Mouse (Mus musculus) regulatory T cell (primary cell): ENCODE measurements around the gene Arhgap10.

Experiments
- in situ Hi-C: fragments of 300-600 bp; cut with MboI, MseI; formaldehyde crosslinking; loops from one replicate; pipeline ENCODE4 v1.15.1; 2025; ENCODE audit warnings: high pct_unique_total_duplicates

Gene Arhgap10

DNA sequence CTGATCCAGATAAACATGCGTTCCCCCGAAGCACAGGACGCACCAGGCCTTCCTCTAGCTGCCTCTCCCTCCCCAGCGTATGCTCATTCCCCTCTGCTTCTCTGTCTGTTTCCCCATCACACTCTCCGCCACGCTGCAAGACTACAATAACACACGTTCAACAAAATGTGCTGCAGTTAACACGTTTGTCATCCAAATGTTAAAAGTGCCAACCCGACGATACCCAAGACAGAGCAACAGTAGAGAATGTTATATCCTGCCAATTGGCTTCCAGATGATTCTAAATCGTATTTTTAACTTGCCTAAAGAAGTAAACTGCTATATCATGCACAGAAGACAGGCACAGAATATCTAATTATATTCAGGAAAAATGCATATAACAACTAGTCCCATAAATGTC, 223.2 kb downstream of the Arhgap10 start:
- in situ Hi-C loops = no loop called here

DNA sequence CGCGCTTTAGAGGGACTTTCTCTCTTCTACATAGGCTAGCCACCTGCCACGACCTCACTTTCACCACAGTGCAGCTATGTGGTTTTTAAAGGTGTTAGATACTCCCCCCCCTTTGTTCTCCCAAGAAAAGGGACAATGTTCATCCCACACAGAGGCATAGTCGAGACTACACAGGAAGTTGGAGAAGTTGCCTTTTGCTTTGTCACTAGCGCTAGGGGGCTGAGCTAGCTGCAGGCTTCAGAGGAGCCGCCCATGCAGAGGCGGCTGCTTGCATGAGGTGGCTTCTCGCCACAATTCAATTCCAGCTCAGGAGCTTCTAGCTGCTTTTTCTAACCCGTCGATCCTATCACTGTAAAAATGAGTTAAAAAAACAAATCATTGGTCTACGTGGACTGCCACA, 225.1 kb downstream of the Arhgap10 start:
- in situ Hi-C loops = no loop called here

DNA sequence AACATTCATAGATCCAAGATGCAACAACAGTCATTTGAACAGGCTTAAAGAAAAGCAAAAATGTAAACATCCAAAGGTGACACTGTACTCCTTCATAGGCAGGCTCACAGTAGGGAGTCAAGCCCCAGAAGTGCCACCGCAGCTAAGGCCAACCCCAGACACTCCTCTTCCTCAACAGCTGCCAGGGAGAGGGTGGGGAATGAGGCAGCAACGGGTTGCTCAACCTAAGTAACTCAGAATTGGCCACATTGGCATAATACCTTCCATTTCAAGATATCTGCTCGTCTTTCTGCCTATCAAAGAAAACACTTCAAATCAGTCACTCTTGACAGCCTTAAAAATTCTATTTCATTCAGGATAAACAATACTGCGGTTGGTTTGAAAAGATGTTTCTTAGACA, 225.6 kb downstream of the Arhgap10 start:
- in situ Hi-C loops = no loop called here

DNA sequence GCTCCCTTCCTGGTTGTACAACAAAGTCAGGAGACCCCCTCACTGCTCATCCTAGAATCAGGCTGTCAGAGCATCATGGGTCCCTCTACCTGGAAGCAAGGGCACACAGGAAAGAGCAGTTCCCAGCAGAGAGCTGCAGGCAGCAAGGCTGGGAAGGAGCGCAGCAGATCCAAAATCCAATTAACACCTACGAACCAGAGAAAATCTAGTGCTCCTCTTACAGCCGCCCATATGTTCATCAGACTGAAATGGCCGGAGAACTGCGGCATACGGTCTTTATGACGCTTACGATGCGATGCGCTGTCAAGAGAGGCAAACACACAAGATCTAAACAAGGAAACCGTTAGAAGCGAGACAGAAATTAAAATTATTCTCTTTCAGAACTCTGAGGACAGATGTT, 229.3 kb downstream of the Arhgap10 start:
- in situ Hi-C loops = no loop called here

DNA sequence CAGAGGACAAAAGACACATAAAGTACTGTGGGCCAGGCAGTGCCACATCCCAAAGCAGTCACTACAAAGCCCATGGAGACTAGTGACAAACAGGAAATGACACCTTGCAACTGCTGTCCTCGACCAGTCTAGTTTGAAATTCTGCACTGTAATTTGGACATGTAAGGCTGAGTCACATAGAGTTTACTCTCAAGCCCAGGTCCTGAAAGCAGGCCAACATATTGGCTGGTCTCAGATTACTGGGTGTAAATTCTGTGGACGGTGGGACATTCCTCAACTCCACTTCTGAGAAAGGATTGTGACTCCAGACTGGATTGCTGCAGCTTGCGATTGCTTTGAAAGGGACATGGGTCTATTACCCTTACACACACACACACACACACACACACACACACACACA, 229.7 kb downstream of the Arhgap10 start:
- in situ Hi-C loops = no loop called here

DNA sequence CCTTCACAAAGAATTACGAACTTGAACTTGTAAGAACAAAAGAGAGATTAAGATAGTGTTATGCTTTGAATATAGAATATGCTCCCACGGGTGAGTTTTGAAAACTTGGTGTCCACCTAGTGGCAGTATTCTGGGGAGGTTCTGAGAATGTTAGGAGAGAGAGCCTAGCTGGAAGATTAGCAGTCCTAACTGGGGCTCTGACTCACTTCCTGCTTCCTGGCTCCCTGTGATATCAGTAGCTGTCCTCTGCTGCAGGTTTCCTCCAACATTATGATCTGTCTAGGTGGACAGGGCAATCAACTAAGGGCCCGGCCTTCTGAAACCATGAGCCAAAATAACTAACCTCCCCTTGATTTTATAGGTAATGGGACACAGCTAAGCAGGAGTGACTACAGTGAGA, 233.3 kb downstream of the Arhgap10 start:
- in situ Hi-C loops = no loop called here

DNA sequence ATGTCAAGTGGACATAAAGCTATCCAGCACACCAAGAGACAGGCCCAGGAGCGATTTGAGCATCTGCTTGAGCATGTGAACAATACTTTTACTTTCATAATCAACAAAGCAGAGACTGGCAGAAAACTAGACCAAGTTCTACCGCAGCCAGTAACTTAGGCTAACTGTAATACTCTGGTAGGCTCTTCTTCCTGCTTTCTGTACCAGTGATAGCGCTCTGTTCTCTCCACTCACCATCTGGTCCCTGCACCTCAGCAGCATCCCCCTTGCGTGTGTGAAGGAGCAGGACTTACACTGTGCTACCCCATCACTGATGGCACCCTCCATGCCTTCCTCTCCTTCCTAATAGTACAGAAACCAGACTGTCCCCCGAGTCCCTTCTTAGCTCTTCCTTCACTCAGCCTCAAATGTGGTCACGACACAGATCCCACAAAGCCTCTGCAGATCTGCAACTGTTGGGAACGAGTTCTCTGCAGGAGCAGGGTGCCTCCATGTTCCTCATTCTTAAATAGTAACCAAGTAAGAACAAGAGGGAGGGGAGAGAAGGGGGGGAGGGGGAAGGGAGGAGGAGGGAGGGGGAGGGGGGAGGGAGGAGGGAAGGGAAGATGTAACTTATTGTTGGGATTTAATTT, 235.0 kb downstream of the Arhgap10 start:
- in situ Hi-C loops = no loop called here

DNA sequence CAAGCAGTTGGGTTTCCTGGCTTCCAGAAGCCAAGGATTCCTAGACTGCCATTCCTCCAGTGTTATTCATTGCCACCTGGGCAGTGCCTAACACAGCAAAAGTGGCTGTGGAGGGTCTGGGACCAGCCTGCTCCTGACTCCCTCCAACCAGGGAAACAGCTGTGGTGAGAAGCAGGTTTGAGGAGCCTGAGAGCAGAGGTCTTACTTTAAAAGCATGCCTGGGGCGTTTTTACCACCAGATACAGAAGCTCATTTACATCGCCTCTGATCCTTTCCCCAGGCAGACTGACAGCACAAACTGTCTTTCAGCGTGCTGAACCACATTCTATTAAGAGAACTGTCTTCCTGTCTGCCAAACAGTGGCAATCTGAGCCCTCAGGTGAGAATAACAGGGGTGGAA, 237.8 kb downstream of the Arhgap10 start:
- in situ Hi-C loops = no loop called here

DNA sequence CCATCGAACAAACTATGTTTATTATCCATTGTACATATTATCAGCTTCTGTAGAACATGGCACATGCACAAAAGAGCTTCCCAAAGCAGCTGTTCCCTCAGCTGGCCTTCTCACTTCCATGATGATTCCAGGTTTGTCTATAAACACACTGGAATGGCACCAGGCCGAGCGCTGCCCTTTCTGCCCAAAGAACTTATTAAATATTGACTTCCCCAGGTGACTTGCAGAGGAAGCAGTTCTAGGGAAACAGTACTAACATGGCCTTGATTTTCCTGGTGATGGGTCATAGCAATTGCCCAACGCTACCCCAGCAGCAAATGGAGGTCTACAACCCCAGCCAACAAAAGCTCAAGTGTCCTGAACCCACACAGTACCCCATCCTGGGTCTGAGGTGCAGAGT, 239.5 kb downstream of the Arhgap10 start:
- in situ Hi-C loops = no loop called here

DNA sequence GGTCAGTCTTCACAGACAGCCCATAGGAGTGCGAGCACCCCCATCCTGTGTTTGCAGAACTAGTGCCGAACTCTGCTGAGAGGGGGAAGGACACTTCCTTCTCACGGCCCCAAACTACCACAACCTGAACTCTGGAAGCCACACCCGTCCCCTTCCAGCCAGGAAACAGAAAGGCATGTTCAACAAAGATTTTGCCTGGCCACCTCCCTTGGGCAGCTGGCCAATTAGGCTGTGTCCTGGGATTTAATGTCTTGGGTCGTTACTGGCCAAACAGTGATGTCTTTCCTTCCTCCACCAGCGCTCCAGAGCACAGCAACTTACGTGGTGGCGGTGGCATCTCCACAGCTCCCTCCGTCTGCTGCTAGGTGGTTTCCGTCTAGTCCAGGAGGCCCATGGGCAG, 240.9 kb downstream of the Arhgap10 start:
- in situ Hi-C loops = no loop called here

DNA sequence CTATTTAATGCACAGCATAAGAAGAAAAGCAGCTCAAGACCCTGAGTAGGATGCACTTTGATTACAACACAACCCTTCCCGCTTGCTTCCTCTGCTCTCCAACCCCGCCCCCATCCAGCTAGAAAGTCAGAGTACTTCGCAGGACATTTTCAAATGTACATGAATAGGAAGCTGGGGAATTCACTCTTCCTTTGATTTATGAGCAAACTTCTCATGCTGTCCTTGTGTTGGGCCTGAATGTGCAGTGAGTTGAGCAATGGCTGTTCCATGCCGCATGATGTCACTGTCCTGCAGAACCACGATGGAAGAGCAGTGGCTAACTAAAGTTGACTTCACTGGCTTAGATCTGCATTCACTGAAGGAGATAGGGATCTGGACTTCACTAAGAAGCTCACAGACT, 242.2 kb downstream of the Arhgap10 start:
- in situ Hi-C loops = no loop called here

DNA sequence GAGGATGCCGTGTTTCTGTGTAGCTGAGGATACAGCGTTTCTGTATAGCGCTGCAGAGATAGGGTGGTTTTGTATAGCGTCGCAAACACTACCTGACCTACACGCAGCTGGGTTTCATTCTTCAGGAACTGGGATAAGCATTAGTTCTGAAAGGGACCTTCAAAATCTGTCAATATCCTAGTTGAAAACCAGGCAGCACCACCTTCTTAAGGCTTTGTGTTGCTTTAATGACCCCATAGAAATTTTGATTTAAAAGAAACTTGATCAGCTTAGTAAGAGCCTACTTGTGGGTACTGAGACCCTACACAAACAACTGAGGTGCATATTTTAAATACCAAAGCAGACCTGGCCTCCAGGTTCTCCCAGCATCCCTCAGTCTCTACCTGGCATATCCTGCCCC, 245.6 kb downstream of the Arhgap10 start:
- in situ Hi-C loops = no loop called here

DNA sequence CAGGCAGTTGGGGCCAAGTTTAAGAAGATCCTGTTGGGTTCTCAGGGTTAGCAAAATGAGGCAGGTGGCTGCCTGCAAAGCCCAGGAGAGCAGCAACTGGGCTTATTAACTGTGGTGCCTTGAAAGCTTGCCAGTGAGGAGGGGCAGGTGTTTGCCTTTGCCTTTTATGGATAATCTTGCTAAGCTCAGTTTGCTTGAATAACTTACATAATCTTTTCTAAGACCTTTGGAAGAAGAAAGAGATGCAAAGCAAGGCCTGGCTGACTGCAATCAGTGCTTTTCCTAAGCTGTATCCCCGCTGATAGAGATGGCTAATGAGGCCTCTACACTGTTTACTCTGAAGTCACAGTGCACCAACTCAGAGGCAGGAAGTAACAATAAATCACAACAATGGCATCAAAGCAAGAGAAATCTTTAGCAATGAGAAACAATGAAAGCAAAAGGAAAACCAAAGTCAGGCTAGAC, 249.8 kb downstream of the Arhgap10 start:
- in situ Hi-C loops = no loop called here

DNA sequence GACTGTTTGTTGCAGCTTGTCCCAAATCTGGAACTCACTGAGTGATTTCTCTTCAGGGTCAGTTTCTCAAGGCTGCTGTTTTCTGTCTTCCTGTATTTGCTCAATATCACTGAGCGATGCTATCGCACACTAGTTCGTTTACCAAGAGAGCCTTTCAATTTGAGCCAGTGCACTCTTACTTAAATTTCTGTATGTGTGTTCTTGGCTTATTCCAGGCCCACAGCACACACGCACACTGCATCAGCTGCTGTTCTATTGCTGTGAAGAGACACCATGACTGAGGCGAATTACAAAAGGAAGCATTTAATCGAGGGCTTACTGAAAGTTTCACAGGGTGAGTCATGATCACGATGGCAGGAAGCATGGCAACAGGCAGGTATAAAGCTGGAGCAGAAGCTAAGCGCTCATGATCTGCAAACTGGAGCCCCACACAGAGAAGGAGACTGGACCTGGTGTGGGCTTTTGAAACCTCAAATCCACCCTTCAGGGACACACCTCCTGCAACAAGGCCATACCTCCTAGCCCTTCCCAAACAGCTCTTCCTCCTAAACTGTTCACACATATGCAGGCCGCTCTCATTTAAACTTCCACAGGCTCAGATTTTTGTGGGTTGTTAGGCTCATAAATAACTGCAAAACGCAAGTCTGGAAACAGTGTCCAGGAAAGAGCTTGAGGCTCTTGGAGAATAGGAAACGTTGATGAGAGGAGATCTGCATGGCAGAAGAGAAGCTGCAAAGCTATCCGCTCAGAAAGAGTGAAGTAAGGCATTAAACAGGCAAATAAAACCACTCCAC, 255.3 kb downstream of the Arhgap10 start:
- in situ Hi-C loops = no loop called here

DNA sequence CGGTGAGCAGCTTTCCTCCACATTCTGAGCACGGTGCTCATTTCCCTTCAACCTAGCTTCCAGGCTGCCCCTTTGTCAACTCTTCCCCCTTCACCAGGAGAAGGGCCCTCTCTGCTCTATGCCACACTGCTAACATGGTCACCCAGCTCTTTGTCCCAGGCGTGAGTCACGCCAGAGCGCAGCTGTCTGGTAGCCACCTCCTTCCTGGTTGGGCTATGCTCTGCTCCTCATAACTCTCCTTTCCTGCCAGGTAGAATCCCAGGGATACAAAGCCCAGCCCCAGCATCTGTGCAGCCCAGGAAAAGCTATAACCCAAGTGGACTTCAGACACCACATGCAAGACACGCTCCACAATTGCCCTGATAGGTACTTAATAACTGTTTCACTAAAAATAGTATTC, 256.5 kb downstream of the Arhgap10 start:
- in situ Hi-C loops = no loop called here

DNA sequence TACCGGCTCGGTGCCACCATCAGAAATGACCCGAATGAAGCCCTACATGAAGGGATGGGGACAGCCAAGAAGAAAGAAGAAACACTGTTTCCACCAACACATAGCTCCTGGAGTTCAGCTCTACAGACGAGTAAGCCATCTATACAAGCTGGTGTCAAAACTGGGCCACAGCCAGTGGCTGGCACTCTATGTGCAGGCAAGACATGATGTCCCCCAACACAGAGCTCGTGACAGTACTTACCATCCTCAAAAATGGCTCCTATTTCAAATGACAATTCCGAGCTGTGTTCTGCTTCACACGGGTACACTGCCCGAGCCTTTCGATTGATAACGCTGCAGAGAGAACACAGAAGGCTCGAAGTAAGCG, 260.7 kb downstream of the Arhgap10 start:
- in situ Hi-C loops = no loop called here

DNA sequence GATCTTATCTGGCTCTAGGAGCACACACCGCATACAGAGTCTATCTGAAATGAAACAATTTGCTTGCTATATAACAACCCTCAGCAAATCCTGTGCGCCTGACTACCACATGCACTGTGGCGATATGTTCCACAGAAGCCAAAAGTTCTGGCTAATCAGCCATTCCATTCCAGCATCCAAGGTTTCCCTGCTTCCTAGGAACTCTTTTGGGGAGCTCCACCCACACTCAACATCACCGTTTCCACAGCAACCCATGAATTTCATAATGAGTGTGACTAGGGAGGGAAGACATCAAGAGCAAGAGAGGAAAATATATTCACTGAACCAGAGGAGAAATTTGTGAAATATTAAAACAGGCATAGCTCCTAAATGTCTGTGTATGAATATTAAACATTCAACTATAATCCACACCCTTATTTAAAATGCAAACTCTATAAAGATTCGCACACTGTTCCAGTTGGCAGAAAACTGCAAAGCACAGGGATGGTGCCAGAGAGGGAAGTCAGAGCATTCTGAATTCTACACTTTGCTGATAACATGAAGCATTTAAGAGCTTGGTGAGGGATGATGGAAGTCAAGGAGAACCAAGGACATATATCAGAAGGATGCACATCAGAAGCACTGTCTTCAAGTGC, 261.2 kb downstream of the Arhgap10 start:
- in situ Hi-C loops = no loop called here

DNA sequence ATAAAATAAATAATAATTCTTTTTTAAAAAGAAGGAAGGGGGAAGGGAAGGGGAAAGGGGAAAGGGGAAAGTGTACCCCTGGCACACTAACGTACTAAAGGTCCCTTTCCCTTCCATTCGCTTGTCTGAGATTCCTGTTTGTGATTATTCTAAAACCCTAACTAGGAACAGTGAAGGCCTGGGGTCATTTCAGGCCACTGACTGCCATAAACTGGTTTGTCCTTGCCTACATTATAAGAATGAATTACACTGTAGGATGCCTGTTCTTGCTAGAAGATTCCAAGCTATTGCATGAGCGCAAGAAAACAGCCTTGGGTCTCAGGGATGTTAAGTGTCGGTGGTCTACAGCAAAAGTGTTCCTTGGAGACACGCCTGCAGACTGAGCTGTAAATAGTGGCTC, 263.3 kb downstream of the Arhgap10 start:
- in situ Hi-C loops = no loop called here

DNA sequence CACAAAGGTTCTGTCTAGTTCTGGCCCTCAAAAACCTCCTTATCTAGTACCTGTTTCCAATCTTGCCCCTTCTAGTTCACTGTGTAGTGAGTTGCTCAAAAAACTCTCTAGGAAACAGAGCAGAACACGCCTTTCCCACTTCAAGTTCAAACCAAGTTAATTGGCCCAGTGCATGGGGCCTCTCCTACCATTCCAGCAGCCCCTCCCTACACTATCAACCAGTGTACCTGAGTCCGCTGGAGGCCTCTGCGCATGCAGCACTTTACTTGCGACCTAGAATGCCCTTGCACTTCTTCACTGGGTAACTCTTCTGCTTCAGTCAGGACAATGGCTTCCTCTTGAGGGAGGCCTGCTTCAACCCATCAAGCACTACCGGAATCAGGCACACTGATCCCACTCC, 266.6 kb downstream of the Arhgap10 start:
- in situ Hi-C loops = no loop called here

DNA sequence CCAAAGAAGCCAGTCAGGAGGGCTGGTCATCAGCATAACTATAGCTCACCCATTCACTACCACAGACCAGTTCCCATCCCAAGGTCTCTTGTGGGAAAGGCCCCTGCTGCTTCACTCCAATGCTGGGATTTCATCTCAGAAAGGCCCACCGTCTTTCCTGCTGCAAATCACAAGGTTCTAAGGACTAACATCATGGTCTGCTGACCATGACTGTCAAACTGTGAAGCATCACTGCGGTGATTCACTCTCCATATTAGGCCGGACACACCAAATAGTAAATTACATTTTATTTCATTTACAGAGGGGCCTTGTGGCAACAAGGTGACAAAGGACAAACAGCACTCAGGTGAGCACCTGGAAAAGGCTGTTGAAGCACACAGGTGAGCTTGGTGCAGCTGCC, 267.7 kb downstream of the Arhgap10 start:
- in situ Hi-C loops = no loop called here

DNA sequence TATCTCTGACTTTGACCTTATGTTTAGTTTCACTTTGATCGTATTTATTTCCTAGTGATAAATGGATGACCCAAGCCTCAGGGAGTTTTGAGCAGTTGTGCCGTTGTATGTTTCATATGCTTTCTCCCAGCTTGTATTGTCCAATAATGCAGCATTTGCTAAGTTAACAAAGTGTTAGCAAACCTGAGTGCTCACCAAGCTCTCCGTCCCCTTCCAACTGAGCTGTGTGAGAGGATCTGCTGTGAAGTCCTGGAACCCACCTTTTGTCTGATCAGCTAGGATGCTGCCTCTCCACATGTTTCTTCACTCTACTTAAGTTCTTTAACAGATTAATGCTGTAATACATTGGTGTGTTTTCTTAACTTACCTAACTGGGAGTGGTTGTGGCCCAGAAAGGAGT, 276.4 kb downstream of the Arhgap10 start:
- in situ Hi-C loops = no loop called here

DNA sequence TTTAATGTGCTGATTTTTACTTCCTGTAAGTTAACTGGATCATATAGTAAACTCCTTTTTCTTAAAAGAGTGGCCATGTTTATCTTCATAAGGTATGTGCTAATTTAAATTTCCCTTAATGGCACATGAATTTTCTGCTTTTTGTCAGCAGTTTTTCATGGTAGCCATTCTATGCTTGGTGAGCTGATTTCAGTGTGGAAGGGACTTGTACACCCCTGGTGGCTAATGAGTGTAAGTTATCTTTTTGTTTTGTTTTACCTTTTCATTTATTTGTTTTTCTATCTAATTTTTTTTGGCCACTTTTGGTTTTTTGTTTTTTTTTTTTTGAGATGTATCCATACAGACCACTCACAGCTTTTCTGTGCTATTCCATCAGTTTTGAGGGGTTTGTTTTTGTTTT, 278.3 kb downstream of the Arhgap10 start:
- in situ Hi-C loops = no loop called here

DNA sequence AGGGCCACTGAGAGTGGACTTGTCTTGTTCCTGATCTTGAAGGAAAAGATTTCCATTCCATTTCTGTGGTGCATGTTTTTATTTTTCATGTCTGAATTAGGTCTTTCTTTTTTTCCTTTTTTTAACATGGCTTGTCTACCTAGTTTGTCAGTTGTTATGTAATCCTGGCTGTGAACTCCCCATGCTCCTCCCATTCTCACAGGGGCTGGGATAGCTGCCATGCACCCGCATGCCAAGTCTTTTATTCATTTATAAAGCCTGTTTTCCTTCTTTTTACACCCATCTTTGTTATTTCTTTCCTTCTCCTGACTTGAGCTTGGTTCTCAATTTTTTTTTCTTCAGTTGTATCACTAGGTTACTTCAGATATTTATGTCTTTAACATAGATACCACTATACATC, 281.1 kb downstream of the Arhgap10 start:
- in situ Hi-C loops = no loop called here
